Mouse (Mus musculus) heart, postnatal 0 days (tissue): ENCODE results near the gene Adh7. TPM values are rescaled to one million over a fixed set of nuclear protein-coding genes. Genes with fewer than 3 reads are reported as not detected.

Experiments used
- ATAC-seq: fragments of 200-750 bp; cut with Nextera tagmentation; 2 replicates; pipeline ENCODE4 v1.8.0; 2017; ENCODE audit warnings: low read depth, moderate number of reproducible peaks, moderate library complexity; ENCODE audit not compliant: insufficient read depth
- DNase-seq: peaks from one replicate; pipeline ENCODE4 v3.0.0-alpha.2; 2016; ENCODE audit warnings: low spot score
- H3K27ac ChIP-seq: fragments of 300-500 bp; sonication (generic); 2 replicates; pipeline ENCODE4 v1.5.1; 2014; ENCODE audit warnings: low read depth, mild to moderate bottlenecking
- H3K27me3 ChIP-seq: fragments of 300-500 bp; sonication (generic); 2 replicates; pipeline ENCODE4 v1.6.1; 2014; ENCODE audit warnings: low read length, mixed read lengths; ENCODE audit not compliant: control insufficient read depth, insufficient read depth
- H3K36me3 ChIP-seq: fragments of 300-500 bp; sonication (generic); replicated peaks from 2 replicates; pipeline ENCODE4 v1.6.1; 2014; ENCODE audit warnings: low read length, mixed read lengths; ENCODE audit not compliant: control insufficient read depth, insufficient read depth
- H3K4me1 ChIP-seq: fragments of 300-500 bp; sonication (generic); 2 replicates; pipeline ENCODE4 v1.6.1; 2014; ENCODE audit warnings: antibody characterized with exemption; ENCODE audit not compliant: control insufficient read depth, insufficient read depth
- H3K4me2 ChIP-seq: fragments of 300-500 bp; sonication (generic); 2 replicates; pipeline ENCODE4 v1.6.1; 2014; ENCODE audit warnings: low read depth, mild to moderate bottlenecking, low read length, moderate library complexity
- H3K4me3 ChIP-seq: fragments of 300-500 bp; sonication (generic); 2 replicates; pipeline ENCODE4 v1.5.1; 2014; ENCODE audit warnings: low read depth, low read length
- H3K9ac ChIP-seq: fragments of 300-500 bp; sonication (generic); replicated peaks from 2 replicates; pipeline ENCODE4 v1.6.1; 2014; ENCODE audit warnings: low read depth, low read length, mixed read lengths
- H3K9me3 ChIP-seq: fragments of 300-500 bp; sonication (generic); replicated peaks from 2 replicates; pipeline ENCODE4 v1.6.1; 2016; ENCODE audit warnings: low read length; ENCODE audit not compliant: control insufficient read depth
- CTCF ChIP-seq: IDR thresholded peaks from 2 replicates; pipeline ENCODE4 v1.5.1; 2016; ENCODE audit warnings: antibody characterized with exemption, control low read depth, low read depth
- EP300 ChIP-seq: IDR thresholded peaks from 2 replicates; pipeline ENCODE4 v1.6.1; 2016; ENCODE audit warnings: antibody characterized with exemption, low read depth
- WGBS: fragments of 180-500 bp; shearing (Covaris S2); extraction: QIAGEN DNeasy Blood & Tissue Kit; methylation state at CpG from one replicate; pipeline ENCODE4 v1.1.7; 2014; 5-methylcytosine and 5-hydroxymethylcytosine counted together
- polyA plus RNA-seq: library from polyadenylated mRNA; unstranded; fragments of >200 nt; fragmentation: Nextera tagmentation; extraction: Ambion mirVana; gene quantifications from 2 replicates; pipeline ENCODE4 v1.2.1, GENCODE M21; 2015
- total RNA-seq: library from RNA; depleted of rRNA; stranded (reverse); fragments of >200 nt; gene quantifications from 2 replicates; pipeline ENCODE4 v1.2.3, GENCODE M21; 2014; ENCODE audit warnings: low replicate concordance; rRNA removed

The Adh7 gene
- total RNA-seq (not detected in 2 replicates), polyA plus RNA-seq (0.51 TPM in 1 of 2 replicates, not detected in the other)

DNA sequence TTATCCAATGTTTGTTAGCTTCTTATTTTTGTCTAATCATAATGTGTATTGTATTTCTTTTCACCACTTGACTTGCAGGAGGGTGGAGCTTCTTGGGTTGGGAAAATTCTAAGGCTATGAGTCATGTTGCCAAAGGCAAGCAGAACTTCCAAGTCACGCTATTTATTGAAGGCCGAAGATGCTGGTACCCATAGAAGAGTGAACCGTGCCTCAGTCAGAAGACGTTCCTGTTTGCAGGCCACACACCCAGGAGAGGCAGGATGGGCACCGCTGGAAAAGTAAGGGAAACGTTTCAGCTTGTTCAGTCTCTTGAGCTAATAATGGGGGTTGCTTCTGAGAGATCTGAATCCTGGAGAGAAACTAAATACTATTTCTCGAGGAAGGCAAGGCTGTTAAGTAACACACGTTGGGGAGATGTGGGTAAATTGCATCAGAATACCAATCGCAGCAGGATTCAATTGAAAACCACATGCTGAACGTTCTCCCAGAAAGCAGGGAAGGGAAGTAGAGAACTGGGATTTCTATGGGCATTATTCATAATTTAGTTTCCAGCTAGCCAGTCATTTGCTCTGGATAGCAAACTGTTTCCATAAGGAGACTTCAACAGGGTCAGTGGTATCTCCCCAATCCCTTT, at the start of gene Adh7:
TSS of gene Adh7 (plus strand) at position 130 of the 634 bp plus-strand sequence.
- DNase-seq (no peak), ATAC-seq (no peak)
- no peaks in the 10 kb centered on the region; the same call in 1 of the 2 replicates for H3K9me3 ChIP-seq
- no peak within 1 kb of the TSS for H3K4me2 ChIP-seq
- no peaks in the 10 kb centered on the region for H3K27me3 ChIP-seq
- no peaks in the 10 kb centered on the region for H3K4me1 ChIP-seq
- no peak within 1 kb of the TSS for H3K4me3 ChIP-seq
- H3K9ac ChIP-seq, result no peak within 1 kb of the TSS
- WGBS, result 70% methylated on average over 10 of the region's 10 CpGs
- H3K27ac ChIP-seq, result no peak within 1 kb of the TSS
- no peaks in the 10 kb centered on the region for H3K36me3 ChIP-seq
- TF ChIP-seq EP300 (no peak), CTCF (no peak)

DNA sequence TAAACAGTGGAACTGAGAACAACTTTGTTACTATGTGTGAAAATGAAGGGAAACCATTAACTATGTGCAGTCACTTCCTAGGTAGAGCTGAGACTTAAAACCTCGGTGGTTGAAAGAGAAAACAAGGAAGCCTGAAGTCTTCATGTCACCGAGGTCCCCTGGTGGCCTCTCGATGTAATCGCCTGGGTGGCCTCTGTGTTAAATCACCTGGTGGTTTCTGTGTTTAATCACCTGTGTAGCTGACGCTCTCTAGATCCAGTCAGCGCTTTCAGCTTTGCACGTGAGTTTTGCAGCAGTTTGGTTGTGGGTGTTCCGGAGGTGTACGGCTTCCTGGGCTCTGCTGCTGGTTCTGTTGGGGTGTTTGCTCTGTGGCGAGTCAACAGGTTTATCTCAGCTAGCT, 44.3 kb upstream of the Adh7 start:
- no peaks in the 10 kb centered on the region for H3K27me3 ChIP-seq
- H3K4me1 ChIP-seq, result no peaks in the 10 kb centered on the region
- no peak overlapping the region for H3K27ac ChIP-seq
- no peaks in the 10 kb centered on the region; the same call in 1 of the 2 replicates for H3K9me3 ChIP-seq
- H3K9ac ChIP-seq, result no peak overlapping the region
- WGBS, result 74% methylated on average over 10 of the region's 10 CpGs
- no peaks in the 10 kb centered on the region for H3K36me3 ChIP-seq
- TF ChIP-seq CTCF (no peak), EP300 (no peak)
- H3K4me2 ChIP-seq, result no peak overlapping the region
- ATAC-seq, result no peak
- DNase-seq, result no peak
- no peak overlapping the region for H3K4me3 ChIP-seq

- H3K36me3 ChIP-seq, result no peaks in the 10 kb centered on the region
- H3K4me1 ChIP-seq, result no peaks in the 10 kb centered on the region
- no peak overlapping the region for H3K27ac ChIP-seq
- no peak overlapping the region for H3K4me2 ChIP-seq
- H3K9me3 ChIP-seq, result no peaks in the 10 kb centered on the region; the same call in 1 of the 2 replicates
- H3K27me3 ChIP-seq, result no peaks in the 10 kb centered on the region
- no peak overlapping the region for H3K4me3 ChIP-seq
- TF ChIP-seq EP300 (no peak), CTCF (no peak)
- no peak overlapping the region for H3K9ac ChIP-seq
- ATAC-seq (no peak), DNase-seq (no peak)
- WGBS, result 66% methylated on average over 6 of the region's 6 CpGs
These were observed 42.0 kb upstream of the Adh7 start for GRCm38 (mm10) chr3:138175551-138175950.

- no peak overlapping the region for H3K9ac ChIP-seq
These were observed 35.5 kb upstream of the Adh7 start for GRCm38 (mm10) chr3:138182019-138182418.

GRCm38 (mm10) chr3:138183371-138183770, 34.2 kb upstream of the Adh7 start:
- WGBS, result 80% methylated on average over 7 of the region's 7 CpGs
- ATAC-seq (no peak), DNase-seq (no peak)
- Histone ChIP-seq H3K36me3 (no peaks in the 10 kb centered on the region), H3K4me1 (no peaks in the 10 kb centered on the region), H3K9ac (no peak overlapping the region), H3K27ac (no peak overlapping the region), H3K4me3 (no peak overlapping the region), H3K4me2 (no peak overlapping the region), H3K9me3 (no peaks in the 10 kb centered on the region), H3K27me3 (no peaks in the 10 kb centered on the region)
- TF ChIP-seq CTCF, result no peak
- no peak for TF ChIP-seq EP300

More at GRCm38 (mm10) chr3:138182019-138182418, 35.5 kb upstream of the Adh7 start:
- no peak for TF ChIP-seq EP300
- TF ChIP-seq CTCF, result no peak
- Histone ChIP-seq H3K36me3 (no peaks in the 10 kb centered on the region), H3K4me2 (no peak overlapping the region), H3K4me1 (no peaks in the 10 kb centered on the region), H3K27ac (no peak overlapping the region), H3K9me3 (no peaks in the 10 kb centered on the region; the same call in 1 of the 2 replicates), H3K27me3 (no peaks in the 10 kb centered on the region), H3K4me3 (no peak overlapping the region)
- WGBS, result 62% methylated on average over 2 of the region's 2 CpGs
- DNase-seq, result no peak
- ATAC-seq, result no peak

GRCm38 (mm10) chr3:138185290-138185689, 32.3 kb upstream of the Adh7 start:
- Histone ChIP-seq H3K4me2 (no peak overlapping the region), H3K4me1 (no peaks in the 10 kb centered on the region), H3K9me3 (no peaks in the 10 kb centered on the region), H3K4me3 (no peak overlapping the region), H3K36me3 (no peaks in the 10 kb centered on the region), H3K9ac (no peak overlapping the region), H3K27me3 (no peaks in the 10 kb centered on the region), H3K27ac (no peak overlapping the region)
- 43% methylated on average over 4 of the region's 4 CpGs for WGBS
- no peak for DNase-seq
- no peak for TF ChIP-seq EP300
- TF ChIP-seq CTCF, result no peak
- ATAC-seq, result no peak
